Mouse (Mus musculus) 3134 (cell line): ENCODE measurements around the gene Pik3ip1.

ENCODE experiments used
- DNase-seq: peaks from one replicate; pipeline ENCODE4 v3.0.0-alpha.2; 2011; ENCODE audit warnings: low spot score; ENCODE audit not compliant: insufficient read length; ENCODE audit errors: extremely low read depth

The Pik3ip1 gene

DNA sequence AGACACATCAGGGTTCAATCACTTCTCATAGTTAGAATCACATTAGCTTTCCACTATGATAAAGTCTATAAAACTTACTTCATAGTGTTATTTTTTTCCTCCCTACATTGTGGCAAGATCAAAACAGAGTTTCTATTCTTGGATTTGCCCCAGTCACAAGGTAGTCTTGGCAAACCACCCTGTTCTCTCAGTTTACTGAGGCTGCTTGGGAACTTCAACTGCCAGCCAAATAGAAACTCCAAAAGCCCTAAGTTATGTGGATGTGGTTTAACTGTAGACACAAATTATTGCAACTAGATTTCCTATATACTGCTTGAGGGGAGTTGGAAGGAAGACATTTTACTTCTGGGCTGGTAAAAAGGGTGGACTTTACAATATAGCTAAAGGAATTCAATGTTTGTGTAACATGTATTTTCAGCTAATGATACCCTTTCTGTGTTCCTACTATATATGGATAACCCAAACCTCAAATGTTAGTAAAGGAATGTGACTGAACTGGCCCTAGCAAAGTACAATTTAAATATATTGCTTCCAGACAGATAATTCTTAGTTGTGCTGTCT, at the start of gene Pik3ip1:
Pik3ip1 (plus strand) TSS at position 511 of the 561 bp plus-strand sequence.
- DNase-seq = no peak

DNA sequence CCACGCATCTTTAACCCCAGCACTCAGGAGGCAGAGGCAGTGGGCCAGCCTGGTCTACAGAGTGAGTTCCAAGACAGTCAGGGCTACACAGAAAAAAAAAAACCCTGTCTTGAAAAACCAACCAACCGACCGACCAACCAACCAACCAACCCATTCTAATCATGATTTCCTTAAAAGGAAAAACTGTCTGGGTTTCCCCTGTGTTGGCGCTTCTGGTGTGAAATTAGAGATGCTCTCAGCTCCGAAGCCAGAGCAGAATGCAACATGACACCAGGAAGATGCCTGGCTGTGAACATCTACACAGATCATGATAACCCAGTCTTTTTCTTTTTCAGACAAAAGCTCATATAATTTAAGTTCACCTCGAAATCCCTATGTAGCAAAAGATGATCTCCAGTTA, 47.3 kb upstream of the Pik3ip1 start:
- no peak for DNase-seq

DNA sequence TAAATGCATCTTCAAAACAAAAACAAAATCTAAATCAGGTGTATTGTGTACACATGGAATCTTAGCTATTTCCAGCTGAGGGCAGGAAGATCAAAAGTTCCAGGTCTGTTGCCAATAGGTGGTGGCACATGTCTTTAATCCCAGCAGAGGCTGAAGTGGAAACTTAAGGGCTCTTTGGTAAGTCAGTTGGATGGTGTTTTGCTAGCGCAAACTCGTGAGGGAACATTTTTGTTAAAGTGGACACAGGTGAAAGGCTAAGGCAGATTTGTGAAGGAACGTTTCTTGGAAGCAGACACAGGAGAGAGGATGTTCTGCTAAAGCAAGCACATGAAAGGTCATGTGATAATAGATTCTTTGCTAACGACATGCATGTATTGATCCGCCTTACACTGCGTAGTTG, 46.6 kb upstream of the Pik3ip1 start:
- no peak for DNase-seq

DNA sequence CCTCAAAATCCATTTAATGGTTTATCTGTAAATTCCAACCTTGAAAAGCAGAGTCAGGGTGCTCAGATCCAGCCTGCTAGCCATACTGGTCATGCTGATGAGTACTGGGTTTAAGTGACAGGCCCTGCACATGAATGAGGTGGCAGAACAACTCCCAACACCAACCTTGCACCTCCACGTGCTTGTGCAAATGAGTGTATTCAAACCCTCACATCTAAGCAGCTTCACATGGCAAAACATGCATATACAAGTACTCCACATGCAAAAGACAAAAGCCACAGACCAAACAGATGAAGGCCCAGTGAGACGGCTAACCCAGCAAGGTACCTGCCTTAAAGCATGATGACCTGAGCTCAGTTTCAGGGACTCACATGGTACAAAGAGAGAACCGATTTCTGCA, 44.3 kb upstream of the Pik3ip1 start:
- no peak for DNase-seq

DNA sequence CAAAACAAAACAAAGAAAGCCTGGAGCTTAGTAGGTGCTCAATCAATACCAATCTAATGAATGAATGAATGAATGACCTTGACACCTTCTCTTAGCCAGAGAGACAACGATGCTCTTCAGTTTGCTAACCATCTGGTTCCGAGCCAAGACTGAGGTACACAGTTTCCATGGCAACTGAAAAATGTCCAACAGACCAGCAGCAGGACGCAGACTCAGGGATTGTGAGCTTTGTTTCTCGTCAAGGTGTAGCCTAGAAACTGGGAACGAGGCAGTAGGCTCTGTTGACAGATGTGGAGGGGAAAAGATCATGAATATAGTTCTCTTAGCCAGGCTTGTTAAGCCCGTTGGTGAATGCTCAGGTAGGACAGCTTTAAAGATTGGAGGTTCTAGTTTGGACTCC, 43.1 kb upstream of the Pik3ip1 start:
- no peak for DNase-seq

DNA sequence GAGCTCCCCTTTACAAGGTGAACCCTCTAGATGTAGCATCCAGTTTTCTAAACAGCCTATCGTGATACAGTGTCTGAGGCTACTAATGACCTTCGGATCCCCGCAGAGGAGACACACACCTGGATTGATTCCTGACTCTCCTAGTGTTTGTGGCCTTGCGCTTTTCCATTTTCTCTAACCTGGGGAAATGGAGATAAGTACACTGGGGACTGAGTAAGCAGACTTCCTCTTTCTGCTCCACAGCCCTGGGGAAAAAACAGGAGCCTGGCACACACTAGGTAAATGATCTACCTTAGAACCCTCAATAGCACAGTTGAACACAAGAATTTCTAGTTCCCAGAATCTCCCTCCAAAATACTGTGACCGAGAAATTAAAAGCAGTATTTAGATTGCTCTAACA, 42.3 kb upstream of the Pik3ip1 start:
- DNase-seq = no peak

DNA sequence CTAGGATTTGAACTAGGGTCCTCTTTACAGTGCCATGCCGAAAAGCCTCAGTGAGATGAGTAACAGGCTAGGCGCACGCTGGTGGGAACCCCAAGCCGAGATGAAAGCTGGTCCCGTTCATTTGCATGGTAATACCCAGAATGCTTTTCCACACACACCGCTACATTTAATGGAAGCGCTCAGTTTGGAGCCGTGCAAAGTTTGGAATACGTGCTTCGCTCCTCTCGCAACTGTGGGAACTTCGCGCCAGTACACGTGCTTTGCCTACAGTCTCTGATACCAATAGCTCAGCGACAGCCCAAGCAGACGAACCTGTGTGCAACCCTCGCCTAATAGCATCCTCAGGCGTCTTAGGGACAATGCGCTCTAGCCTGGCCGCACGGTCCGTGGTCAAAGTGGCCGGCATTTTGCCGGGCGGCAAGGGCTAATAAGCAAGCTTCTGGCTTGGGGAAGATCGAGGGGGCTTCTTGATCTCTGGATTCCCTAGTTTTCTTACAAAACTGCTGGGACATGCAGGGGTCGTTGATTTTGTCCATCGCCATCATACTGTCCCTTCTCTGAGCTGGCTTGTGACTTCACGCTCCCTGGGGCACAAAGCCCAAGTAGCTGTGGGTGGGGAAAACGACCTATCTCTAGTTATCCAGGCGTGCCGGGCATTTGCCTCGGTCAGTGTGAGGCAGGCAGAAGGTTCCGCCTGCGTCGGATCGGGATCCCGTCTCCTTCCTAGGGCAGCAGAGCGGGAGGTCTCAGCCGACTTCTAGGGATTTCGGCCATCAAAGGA, 41.5 kb upstream of the Pik3ip1 start, which contains the start of gene Patz1:
Patz1 (plus strand) TSS at position 354 of the 781 bp plus-strand sequence.
- peak; percentile 42 for DNase-seq

DNA sequence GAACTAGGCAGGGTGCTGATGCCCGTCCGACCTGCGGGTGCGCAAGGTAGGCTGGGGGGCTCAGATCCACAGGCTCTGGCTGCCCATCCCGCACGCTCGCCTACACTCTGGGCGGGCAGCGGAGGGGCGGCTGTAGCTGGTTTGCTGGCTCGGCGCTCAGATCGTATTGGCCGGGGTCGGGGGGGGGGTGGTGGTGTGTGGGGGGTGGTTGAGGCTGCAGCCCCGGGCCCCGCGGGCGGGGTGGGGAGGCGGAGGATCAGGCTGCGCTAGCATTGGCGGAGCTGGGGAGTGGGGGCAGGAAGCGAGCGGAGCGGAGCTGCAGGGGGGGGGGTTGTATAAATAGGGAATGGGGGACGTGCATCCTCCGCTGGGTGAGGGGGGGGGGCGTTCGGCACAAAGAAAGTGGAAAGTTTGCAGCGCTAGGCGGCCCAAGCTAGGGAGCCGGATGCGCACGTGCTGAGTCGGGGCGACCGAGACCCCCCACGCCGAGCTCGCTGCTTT, 40.8 kb upstream of the Pik3ip1 start:
- no peak for DNase-seq

DNA sequence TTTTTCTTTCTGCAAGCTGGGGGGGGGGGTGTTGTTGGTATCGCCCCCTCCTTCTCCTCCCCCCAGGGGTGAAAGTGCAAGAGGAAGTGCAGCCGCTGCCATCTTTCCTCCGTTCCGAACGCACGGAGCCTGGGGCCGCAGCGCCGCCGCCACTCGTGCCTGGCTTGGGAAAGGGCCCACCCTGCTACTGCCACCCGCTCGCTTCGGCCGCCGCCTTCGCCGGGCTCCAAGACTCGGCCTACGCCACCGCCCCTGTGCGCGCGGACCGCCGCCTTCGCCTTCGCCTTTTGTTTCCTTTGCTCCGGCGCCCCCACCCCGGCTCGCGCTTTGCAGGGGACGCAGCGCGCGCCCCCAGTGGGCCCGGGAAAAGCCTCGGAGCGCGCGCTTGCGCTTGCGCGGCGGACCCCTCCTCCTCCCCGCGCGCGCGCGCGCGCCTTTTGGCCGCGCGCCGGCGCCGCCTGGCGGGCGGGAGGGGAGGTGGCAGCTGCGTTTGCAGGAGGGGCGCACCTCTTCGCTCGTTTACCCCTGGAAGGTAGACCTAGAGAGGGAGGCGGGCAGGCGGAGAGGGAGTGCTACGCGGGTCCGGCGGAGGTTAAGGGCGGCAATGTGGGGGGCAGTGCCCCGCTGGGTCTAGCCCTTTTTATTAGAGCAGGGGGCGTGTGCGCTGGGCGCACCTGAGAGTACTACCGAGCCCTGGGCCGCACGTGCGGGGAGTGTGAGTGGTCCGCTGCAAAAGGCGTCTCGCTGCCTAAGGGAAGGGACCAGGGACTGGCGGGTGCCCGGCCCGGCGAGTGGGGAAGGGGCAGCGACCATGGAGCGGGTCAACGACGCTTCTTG, 40.2 kb upstream of the Pik3ip1 start:
- DNase-seq = peak; percentile 86

DNA sequence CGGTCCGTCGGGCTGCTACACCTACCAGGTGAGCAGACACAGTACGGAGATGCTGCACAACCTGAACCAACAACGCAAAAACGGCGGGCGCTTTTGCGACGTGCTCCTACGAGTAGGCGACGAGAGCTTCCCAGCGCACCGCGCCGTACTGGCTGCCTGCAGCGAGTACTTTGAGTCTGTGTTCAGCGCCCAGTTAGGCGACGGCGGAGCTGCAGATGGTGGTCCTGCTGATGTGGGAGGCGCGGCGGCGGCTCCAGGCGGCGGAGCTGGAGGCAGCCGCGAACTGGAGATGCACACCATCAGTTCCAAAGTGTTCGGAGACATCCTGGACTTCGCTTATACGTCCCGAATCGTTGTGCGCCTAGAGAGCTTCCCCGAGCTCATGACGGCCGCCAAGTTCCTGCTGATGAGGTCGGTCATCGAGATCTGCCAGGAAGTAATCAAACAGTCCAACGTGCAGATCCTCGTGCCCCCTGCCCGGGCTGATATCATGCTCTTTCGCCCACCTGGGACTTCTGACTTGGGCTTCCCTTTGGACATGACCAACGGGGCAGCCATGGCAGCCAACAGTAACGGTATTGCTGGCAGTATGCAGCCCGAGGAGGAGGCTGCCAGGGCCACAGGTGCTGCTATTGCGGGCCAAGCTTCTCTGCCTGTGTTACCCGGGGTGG, 39.4 kb upstream of the Pik3ip1 start:
- DNase-seq = peak; percentile 43

DNA sequence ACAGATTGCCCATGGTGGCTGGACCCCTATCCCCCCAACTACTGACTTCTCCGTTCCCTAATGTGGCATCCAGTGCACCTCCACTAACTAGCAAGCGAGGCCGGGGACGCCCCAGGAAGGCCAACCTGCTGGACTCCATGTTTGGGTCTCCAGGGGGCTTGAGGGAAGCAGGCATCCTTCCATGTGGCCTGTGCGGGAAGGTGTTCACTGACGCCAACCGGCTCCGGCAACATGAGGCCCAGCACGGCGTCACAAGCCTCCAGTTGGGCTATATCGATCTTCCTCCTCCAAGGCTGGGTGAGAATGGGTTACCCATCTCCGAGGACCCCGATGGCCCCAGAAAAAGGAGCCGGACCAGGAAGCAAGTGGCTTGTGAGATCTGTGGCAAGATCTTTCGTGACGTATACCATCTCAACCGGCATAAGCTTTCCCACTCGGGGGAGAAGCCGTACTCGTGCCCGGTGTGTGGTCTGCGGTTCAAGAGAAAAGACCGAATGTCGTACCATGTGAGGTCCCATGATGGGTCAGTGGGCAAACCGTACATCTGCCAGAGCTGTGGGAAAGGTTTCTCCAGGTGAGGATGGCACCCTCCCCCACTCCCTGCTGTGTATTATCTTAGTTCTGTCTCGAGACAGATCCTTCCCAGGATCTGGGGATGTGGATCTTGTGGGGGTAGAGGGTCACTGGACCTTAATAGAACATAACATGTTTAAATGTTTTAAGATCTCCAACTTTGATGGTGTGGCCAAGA, 38.7 kb upstream of the Pik3ip1 start:
- DNase-seq = no peak

DNA sequence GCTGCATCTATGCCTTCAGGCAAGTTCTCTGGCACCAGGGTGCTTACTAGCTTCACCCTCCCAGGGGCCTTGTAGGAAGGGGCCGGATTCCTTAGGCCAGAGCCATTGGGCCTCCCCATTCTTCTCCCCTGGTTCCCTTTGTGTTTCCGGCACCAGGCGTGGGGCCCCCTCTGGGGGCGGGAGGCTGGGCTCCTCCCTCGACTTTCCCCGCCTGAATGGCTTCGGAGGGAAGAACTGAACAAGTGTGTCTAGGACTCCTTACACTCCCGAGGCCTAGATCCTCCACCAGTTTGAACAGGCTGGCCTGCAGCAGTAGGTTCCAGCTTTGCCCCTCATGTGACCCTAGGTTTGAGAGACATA, 38.2 kb upstream of the Pik3ip1 start:
- peak; percentile 20 for DNase-seq

DNA sequence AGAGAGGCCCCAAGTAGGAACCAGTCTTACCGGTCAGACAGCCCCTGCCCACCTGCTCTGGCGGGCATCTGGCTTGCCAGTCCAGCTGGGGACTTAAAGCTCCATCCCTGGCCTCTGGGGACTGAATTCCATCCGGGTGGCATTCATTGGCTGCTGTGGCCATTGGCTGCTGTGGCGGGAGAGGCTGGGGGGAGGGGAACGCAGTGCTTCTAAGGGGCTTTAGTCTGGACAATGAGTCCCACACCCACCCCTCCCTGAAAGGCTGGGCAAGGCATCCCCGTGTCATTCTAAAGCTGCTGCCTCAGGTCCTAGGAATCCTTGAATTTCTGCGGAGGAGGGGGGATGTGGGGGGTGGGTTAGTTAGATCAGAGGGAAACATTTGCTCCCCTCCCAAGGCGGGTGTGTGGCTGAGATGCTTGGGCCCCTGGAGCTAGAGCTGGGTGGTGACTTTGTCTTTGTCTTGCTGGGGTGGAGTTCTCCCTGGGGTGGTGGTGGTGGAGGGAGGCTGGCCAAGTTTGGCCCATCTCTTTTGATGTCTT, 37.4 kb upstream of the Pik3ip1 start:
- DNase-seq = no peak

DNA sequence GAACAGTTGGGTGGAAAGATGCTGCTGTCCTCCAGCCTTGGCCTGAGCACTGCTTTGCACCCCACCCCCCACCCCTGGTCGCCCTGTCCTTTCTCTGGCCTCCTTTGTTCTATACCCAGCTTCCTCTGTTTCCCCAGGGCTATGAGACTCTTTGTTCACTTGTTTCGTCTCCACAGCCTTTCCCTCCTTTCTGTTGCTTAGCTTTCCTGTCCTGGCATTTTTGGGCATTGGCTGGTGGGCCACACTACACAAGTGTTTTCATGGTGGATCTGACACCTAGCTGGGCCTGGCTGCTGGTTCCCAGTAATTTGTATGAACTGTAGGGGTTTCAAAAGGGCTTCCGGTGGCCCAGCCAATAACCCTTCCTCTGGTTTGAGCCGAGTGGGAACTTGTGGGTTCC, 36.8 kb upstream of the Pik3ip1 start:
- DNase-seq = no peak

DNA sequence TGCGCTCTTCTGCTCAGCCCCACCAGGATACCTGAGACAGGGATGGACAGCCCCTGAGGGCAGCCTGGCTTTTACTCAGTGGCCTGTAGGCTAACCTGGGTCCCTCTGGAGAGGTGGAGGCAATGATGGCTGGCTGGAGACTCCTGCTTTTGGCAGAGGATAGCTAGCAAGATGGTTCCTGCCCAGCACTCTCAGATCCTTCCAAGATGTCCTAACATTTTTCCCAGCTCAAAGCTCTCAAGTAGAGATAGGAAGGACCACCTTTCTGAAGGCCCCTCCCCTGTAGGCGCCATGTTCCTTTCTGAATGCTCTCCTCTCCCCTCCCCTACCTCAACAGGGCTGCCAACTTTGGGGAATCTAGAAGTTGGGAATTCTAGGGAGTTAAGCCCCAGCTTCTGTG, 35.6 kb upstream of the Pik3ip1 start:
- no peak for DNase-seq

DNA sequence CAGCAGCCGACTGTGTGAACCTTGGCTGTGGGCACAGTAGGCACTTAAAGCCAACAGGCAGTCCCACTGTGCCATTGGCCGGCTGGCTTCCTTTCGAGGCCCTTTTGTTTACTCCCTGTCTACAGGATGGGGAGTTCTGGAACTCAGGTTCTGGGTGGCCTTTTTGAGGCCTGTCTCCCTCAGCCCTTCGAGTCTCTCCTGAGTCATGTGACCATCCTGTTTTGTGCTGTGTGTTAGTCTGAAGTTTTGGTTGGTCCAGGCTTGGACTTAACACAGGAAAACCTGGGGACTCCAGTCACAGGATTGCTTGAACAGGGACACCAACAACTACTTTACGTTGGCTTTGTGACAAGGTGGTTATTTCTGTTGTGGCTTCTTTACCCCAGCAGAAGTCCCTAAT, 34.1 kb upstream of the Pik3ip1 start:
- DNase-seq = no peak

DNA sequence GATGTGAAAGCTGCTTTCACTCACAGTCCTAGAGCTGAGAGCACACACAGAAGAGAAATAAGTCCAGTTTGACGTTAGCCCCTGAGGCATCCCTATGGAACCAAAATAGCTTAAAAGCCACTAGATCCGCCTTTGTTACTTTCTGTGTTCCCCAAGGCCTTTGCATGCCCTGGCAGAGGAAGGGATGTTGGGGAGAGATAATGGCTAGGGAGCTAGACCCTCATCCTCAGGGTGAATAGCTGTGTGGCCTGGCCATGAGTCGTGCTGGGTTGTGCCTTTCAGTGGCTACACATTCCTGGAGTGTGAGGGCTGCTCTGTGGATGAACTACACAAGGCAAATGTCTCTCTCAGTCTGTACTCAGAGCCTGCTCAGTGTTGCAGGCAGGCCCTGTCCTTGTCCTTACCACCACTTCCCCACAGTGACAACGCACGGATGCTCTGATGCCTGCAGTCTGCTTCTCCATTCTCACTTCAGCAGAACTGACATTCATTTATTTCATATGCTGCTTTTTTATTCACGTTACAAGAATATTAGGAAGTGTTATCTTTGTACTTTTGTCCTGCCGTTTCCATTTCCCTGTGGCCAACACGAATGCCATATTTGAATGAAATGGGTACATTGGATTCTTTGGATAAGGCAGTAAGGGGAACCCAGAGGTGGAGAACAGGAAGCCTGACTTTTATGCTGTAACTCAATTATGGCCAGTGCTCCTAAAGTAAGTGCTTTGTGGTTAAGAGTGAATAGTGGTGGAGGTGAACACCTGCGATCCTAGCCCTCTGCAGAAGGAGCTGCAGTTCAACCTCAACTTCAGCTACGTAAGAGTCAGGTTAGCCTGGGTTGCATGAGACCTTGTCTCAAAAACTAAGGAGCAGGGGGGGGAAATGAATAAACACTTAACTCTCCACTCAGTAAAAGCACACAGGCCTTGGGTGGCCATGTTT, 32.1 kb upstream of the Pik3ip1 start:
- no peak for DNase-seq

DNA sequence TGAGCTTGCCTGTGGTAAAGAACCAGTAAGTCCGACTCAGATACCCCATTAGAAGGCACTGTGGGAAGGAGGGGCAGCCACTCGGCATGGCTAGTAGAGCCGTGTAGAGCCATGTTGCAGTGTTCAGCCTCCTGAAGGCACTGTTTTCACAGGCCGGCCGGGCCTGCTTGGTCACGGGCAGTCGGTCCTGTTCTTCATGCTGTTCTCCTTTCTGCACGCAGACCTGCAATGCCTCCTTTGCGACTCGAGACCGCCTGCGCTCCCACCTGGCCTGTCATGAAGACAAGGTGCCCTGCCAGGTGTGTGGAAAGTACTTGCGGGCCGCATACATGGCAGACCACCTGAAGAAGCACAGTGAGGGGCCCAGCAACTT, 31.4 kb upstream of the Pik3ip1 start:
- DNase-seq = no peak

DNA sequence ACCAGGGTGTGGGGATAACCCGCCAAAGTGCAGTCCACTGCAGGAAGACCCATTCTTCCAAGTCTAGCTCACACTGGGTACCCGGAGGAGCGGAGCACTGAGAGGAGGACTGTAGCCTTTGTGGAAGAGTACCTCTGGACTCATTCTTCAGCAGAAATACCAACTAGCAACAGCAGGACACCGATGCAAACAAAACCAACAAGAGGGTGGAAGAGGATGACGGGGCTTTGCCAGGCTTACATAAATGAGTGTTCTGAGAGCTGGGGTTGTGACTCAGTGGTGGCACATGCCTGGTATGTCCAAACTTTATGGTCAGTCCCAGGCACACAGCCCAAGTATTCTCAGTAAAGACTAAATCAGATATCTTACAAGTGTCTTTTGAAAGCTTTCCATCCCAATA, 29.1 kb upstream of the Pik3ip1 start:
- peak; percentile 68 for DNase-seq
